Mouse (Mus musculus) left cerebral cortex, postnatal 25 days (tissue): Measurements from ENCODE around the gene Ppcdc. TPM values are rescaled to one million over a fixed set of nuclear protein-coding genes. Genes with fewer than 3 reads are reported as not detected.
A peak's percentile ranks its signal among the peaks of the same experiment; 100 is the strongest.

Experiments used
- DNase-seq, 2 experiments: peaks; one replicate each; pipeline ENCODE4 v3.0.0; 2022; ENCODE audit warnings: low spot score in 2 of 2, mixed read lengths in 1 of 2
- intact Hi-C: fragments of 180-260 bp; cut with DNase I; formaldehyde crosslinking; loops from one replicate; pipeline ENCODE4 v1.15.1; 2025
- total RNA-seq, 2 experiments: library from RNA; stranded (reverse); gene quantifications; 2 replicates each; pipeline ENCODE4 v1.2.3; 2021

Gene Ppcdc
- 10 to 100 TPM; 15.5 to 16.5 TPM for total RNA-seq

GRCm38 (mm10) chr9:57439522-57440295, at the start of gene Ppcdc:
Gene Ppcdc, minus strand, starts transcription at chr9:57440124.
- peak; percentile 93 to 98 for DNase-seq
- intact Hi-C loops, result no loop called here

- no peak for DNase-seq
- intact Hi-C loops, result no loop called here
Measured at GRCm38 (mm10) chr9:57487807-57488206, 47.9 kb upstream of the Ppcdc start.

- intact Hi-C loops, result loop anchor here (1.0 kb wide), 1 partner anchor 32 kb away; no protein-coding TSS in a partner anchor
- peak; percentile 83 to 91 for DNase-seq
Measured at GRCm38 (mm10) chr9:57485774-57486173, 45.9 kb upstream of the Ppcdc start.

GRCm38 (mm10) chr9:57468914-57469313, 29.0 kb upstream of the Ppcdc start:
- DNase-seq, result peak; percentile 20 to 66
- intact Hi-C loops, result loop anchor here (5.0 kb wide), 1 partner anchor 53 kb away; the partner anchor contains the start of gene Cox5a

GRCm38 (mm10) chr9:57467896-57468549, 28.1 kb upstream of the Ppcdc start, which contains the start of gene Scamp5:
Gene Scamp5, minus strand, starts transcription at chr9:57468060.
- intact Hi-C loops, result loop anchor here (5.0 kb wide), 1 partner anchor 54 kb away; the partner anchor contains the start of gene Cox5a
- DNase-seq, result peak; percentile 93 to 94

GRCm38 (mm10) chr9:57467271-57467771, 27.4 kb upstream of the Ppcdc start:
- intact Hi-C loops, result loop anchor here (5.0 kb wide), 1 partner anchor 55 kb away; the partner anchor contains the start of gene Cox5a
- DNase-seq, result peak; percentile 47 to 57

- intact Hi-C loops, result loop anchor here (5.0 kb wide), 1 partner anchor 56 kb away; the partner anchor contains the start of gene Cox5a
Measured at GRCm38 (mm10) chr9:57466101-57466500, 26.2 kb upstream of the Ppcdc start.

GRCm38 (mm10) chr9:57462866-57463265, 22.9 kb upstream of the Ppcdc start:
- intact Hi-C loops, result no loop called here
- DNase-seq, result no peak

More at GRCm38 (mm10) chr9:57466101-57466500, 26.2 kb upstream of the Ppcdc start:
- no peak for DNase-seq

- no peak for DNase-seq
- intact Hi-C loops, result no loop called here
Measured at GRCm38 (mm10) chr9:57459707-57460106, 19.8 kb upstream of the Ppcdc start.

GRCm38 (mm10) chr9:57453516-57453915, 13.6 kb upstream of the Ppcdc start:
- intact Hi-C loops, result no loop called here

GRCm38 (mm10) chr9:57452624-57453462, 12.9 kb upstream of the Ppcdc start:
- intact Hi-C loops, result no loop called here
- DNase-seq, result no peak

More at GRCm38 (mm10) chr9:57453516-57453915, 13.6 kb upstream of the Ppcdc start:
- DNase-seq, result no peak

GRCm38 (mm10) chr9:57449715-57450114, 9.8 kb upstream of the Ppcdc start:
- DNase-seq, result no peak

GRCm38 (mm10) chr9:57440620-57441019, 696 bp upstream of the Ppcdc start:
- intact Hi-C loops, result no loop called here
- DNase-seq, result no peak

More at GRCm38 (mm10) chr9:57449715-57450114, 9.8 kb upstream of the Ppcdc start:
- intact Hi-C loops, result no loop called here

GRCm38 (mm10) chr9:57439083-57439482, 841 bp downstream of the Ppcdc start:
- DNase-seq, result peak in 1 of 2 experiments; percentile 26
- intact Hi-C loops, result no loop called here

GRCm38 (mm10) chr9:57437896-57438614, 1.9 kb downstream of the Ppcdc start:
- intact Hi-C loops, result no loop called here
- no peak for DNase-seq

- intact Hi-C loops, result no loop called here
- DNase-seq, result no peak
Measured at GRCm38 (mm10) chr9:57436166-57436565, 3.8 kb downstream of the Ppcdc start.

- no peak for DNase-seq
- intact Hi-C loops, result loop anchor here (5.0 kb wide), 2 partner anchors 272 to 357 kb away; no protein-coding TSS in a partner anchor
Measured at GRCm38 (mm10) chr9:57434405-57435165, 5.3 kb downstream of the Ppcdc start.
